Mouse (Mus musculus): ENCODE data around the gene Sod1.

Gene Sod1

GRCm38 (mm10) chr16:90220026-90220891, at the start of gene Sod1:
Gene Sod1 (plus strand): TSS chr16:90220754.
- DNase-seq: peak; percentile 94 to 96

DNA sequence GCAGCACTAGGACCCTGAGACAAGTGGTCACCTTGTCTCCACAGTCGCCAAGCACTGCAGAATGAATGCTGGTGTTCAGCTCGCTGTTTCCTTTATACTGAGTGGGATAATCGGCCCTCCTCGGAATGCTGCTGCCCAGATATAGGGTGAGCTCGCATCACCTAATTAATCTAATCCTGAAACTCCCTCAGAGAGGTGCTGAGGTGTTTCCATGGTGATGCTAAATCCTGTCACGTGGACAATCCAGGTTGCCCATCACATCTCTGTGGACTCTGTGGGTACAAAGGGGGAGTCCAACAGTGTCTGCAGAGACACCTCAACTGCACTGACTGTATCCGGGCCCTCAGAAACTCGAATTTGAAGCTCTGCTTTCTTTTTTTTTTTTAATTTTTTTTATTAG, 49.1 kb upstream of the Sod1 start:
- DNase-seq: no peak

DNA sequence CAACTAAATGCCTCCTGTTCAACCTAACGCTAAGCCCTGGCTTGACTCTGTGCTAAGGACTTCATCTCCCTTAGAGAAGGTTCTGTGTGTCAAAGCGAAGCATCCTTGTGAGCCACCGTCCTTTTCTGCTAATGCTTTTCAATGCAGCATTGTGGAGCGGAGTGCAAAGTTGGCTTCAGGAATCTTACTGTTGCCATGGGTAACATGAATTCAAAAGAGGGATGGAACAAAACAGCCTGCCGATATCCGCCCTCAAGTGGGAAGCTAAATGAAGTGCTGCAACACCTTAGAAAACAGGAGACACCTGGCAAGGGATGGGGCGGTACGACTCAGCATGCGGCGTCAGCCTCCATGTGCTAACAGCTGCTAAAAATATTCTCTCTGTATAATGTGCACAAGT, 44.1 kb upstream of the Sod1 start:
- no peak for DNase-seq

- no peak for DNase-seq
Measured at GRCm38 (mm10) chr16:90177425-90177824, 43.1 kb upstream of the Sod1 start.

DNA sequence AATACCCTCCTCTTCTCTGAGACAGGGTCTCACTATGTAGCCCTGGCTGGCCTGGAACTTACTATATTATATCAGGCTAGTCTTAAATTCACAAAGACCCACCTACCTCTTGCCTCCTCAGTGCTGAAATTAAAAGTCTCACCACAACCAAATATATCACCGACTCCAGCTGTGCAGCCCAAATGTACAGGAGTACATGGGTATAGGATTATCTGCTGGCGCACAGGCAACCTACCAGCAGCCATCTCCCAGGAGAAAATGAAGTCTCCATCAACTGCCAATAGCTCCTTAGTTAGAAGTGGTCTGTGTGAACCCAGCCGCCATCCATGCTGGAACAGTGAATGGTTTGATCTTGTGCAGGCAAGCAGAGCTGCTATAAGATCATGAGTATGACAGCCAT, 42.1 kb upstream of the Sod1 start:
- no peak for DNase-seq

DNA sequence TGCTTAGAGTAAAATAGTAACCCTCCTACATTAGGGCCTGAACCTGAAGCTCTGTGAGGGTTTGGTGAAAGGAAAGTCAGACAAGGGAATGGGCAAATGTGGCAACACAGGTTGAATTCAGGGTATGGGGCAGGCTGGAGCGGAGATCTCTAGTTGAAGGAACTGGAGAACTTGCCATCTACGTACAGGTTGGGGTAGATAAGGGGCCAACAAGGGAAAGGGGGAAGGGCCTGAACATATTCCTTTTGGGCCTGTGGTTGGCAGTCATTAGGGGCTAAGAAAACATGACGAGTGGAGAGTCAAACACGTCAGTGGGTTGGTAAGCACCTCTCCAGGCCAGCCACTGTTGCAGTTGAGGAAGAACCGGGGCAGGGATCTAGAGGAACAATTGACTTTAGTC, 40.7 kb upstream of the Sod1 start:
- DNase-seq: no peak

GRCm38 (mm10) chr16:90180975-90181374, 39.6 kb upstream of the Sod1 start:
- DNase-seq: no peak

DNA sequence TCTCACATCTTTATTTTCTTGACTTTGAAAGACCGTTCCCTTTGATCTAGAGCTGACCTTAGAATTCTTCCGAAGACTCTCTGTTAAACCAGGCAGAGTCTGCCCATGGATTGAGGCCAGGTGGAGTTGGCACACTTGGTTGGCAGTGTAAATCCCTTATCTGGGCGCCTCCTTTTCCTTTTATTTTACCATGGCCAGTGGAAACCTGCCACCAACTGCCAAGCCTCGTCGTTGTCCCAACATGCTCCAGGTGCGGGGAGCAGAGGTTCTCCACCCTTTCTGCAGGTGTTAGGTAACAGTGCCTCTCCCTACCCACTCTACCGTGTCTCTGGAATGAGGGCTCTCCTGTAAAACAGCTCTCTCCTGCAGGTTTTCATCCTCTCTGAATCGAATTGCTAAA, 38.9 kb upstream of the Sod1 start:
- DNase-seq: peak; percentile 46 to 53

- no peak for DNase-seq
Measured at GRCm38 (mm10) chr16:90184135-90184534, 36.4 kb upstream of the Sod1 start.

DNA sequence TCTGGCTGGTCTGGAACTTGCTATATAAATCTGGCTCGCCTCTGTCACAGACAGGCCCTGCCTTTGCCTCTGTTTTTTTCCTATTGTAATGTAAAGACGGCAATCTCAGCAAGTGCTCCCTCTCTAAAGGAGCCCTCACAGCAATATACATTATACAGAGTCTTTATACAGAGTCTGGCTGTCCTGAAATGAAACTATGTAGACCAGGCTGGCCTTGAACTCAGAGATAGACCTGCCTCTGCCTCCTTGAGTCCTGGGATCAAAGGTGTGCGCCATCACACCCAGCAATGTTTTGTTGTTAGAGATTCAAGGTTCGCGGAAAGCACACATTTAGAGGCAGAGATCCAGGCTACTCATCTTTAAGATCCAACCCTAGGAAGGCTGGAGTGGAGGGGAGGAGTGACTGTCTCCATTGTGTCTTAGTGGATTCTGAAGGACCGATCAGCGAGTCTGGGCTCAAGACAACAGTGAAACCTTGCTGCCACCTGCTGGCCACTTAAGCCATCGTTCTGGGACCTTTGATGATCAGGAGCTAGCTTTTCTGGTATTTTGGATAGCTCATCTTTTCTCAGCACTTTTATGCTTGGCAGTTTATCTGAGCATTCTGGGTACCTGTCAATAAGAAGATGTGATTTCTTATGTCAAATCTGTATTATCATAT, 34.5 kb upstream of the Sod1 start:
- peak; percentile 84 to 91 for DNase-seq

DNA sequence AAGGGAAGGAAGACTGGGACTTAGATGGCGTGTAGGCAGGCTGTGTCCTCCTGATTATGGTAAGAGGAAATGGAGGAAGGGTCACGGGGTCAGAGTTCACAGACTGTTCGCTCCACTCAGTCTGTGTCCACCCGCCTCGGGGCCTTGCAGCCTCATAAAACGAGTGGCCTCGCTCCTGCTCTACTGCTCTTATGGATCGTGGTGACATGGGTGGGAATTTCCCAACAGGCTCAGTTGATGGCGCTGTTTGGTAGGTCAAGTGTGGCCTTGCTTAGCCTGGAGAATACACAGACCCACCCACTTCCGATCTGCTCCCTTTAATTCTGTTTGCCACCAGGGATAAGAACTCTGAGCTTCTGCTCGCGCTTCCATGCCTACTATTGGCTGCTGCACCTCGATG, 33.1 kb upstream of the Sod1 start:
- DNase-seq: no peak

- no peak for DNase-seq
Measured at GRCm38 (mm10) chr16:90191289-90191688, 29.3 kb upstream of the Sod1 start.

- no peak for DNase-seq
Measured at GRCm38 (mm10) chr16:90193719-90194118, 26.8 kb upstream of the Sod1 start.

DNA sequence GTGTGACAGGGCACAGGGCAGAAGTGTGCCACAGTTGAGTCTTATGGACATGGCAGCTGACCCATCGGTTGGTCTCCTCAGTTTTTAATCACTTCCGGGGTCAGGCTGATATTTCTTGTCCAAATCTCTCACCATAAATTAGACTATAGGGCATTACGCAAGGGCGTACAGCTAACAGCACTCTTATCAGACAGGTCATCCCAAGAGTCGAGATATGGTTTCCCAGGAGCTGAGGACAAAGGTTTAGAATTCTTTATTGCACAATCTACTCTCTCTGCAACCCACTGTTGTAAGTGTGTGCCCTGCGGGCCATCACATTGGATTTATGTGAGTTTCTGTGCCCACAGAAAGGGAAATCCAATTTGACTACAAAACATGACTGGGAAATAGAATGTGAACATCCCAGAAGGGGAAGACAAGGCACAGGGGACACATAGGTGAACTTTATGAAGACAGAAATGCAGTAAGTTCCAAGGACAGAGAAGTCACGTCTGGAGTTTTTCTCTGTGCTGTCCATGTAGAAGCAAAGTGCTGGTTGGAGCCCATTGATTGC, 23.8 kb upstream of the Sod1 start:
- DNase-seq: no peak

DNA sequence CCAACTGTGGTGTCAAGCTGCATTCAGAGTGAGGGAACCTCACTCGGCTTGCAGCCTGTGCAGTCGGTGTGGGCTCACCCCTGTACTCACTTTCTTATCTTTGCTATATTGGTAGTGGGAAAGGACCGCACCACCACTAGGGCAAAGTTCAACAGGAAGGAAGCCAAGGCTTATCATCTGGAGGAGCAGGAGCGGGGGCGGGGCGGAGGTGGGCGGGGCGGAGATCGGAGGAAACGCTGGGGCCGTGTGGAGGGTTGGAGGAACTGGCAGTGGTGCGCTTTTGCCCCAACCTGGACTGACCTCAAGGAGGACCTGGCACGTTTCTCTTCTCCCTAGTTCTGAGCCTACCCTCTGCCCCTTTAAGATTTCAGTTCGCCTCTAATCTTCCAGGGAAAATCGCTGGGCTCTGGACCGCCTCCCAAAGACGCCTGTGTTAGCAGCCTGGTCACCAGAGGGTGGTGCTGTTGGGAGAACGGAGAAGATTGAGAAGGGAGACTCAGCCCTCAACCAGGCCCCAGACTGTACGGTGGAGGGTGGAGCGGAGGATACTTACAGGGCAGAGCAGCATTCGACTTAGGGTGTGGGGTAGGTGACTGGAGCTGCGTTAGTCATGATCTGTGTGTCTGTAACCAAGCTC, 23.1 kb upstream of the Sod1 start:
- DNase-seq: peak; percentile 59 to 61

GRCm38 (mm10) chr16:90198626-90199025, 21.9 kb upstream of the Sod1 start:
- DNase-seq: no peak

DNA sequence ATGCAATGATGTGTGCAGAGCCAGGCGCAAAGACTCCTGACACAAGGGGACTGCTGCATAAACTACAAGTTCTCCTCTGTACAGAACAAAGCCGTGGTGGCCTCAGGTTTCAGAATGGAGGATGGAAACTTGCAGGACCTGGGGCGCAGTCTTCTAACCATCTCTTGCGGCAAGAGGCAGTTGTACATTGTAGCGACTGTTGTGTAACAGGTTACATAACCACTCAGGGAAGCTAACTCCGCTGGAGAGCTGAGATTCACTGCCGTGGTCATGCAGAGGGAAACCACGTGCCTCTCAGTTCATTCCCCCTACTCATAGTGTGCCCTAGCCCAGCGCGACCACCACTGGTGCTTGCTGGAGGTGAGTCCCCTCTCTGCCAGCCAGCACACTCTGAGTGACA, 21.4 kb upstream of the Sod1 start:
- DNase-seq: no peak

GRCm38 (mm10) chr16:90202140-90202539, 18.4 kb upstream of the Sod1 start:
- no peak for DNase-seq

DNA sequence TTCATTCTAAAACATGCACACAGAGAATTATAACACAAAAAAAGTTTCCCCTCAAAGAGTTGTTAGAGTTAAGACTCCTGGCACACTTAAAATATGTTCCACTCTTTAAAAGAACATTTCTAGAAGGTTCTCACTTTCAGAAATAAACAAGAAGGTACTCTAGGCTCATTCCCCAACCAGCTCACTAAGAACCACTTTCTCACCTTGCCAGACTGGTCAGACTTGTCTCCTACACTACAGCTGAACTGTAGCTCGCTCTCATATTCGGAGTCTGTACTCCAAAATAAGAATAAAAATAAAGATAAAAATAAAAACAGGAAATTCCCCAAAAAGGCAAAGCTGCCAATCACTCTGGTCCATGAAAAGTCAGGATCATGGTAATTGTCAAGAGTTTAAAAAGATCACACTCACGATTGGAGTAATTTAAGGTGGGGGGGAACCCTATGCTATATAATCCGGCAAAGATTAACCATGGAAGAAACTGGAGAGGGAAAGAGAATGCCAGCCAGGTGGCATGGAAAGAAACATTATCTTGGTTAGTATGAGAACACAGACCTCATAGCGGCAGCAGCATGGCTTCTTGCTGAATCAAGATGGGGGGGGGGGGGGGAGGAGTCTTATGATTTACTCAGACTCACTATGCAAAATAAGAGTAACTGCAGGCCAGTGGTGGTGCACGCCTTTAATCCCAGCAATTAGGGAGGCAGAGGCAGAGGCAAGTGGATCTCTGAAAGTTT, 17.2 kb upstream of the Sod1 start:
- no peak for DNase-seq

GRCm38 (mm10) chr16:90204868-90205267, 15.7 kb upstream of the Sod1 start:
- DNase-seq: no peak

DNA sequence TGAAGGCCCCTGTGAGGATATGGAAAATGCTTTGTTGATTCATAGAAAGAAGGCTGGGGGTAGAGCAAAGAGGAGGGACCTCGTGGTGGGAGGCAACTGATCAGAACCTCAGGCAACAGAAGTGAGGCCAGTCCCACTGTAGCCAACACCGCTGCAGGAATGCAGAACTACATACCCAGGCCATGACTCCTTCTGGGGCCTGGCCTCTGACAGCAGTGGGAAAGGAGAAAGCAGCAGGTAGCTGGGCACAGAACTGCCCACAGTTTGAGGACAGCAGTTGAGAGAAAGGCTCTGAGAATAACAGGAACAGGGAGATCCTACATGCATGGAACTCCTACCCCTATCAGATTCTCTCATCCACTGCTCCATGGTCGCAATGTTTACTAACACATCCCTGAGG, 11.6 kb upstream of the Sod1 start:
- DNase-seq: no peak

DNA sequence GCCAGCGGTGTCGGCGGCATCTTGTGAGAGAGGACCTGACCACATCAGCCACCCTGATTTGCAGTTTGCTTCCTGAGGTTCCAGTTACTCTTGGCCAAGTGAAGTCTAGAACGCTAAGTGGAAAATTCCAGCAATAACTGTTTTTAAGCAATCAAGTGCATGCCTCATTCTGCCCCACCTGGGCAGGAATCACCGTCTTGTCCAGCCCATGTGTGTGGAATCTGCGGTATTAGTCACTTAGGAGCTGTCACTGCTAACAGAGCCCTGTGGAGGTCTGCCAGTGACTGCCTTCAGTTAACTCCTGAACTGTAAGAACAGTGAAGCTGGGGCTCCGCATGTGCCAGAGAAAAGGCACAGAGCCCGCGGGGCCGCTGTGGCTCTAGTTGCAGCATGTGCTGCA, 9.8 kb upstream of the Sod1 start:
- no peak for DNase-seq

- no peak for DNase-seq
Measured at GRCm38 (mm10) chr16:90211767-90212166, 8.8 kb upstream of the Sod1 start.

Measured in cerebellum, postnatal 36 days (tissue).